ENCODE assay signal across 7 mouse cellular contexts in genomic region chr9:61434062-61434461, GRCm38 (mm10).
DNase-seq lines count a peak whose midpoint lies in the region; ATAC-seq and TF ChIP-seq lines count a peak whose summit lies in the region.

No protein-coding gene starts in this region.

- H3K9me3 ChIP-seq in hindbrain, embryonic 12.5 days (replicated peaks): no peaks in the 10 kb centered on the region; the same call in 1 of the 2 replicates
- H3K9me3 ChIP-seq in midbrain, embryonic 13.5 days: no peaks in the 10 kb centered on the region

- ATAC-seq in Patski: peak; percentile 34
- peak; percentile 91 for ATAC-seq in hindbrain, embryonic 12.5 days (ENCODE audit: low FRiP score)
- ATAC-seq in midbrain, embryonic 13.5 days: peak; percentile 91
- ATAC-seq in CD4-positive, CD25-positive, alpha-beta regulatory T cell, adult 4 months: no peak

- CTCF ChIA-PET in Patski (lab: Charles Lee): interaction anchor here (1.2 kb wide), 1 partner anchor 30 kb away, joined by 3 read pairs; no protein-coding TSS in a partner anchor

- no peak for TF ChIP-seq POLR2A in cerebellum, adult 2 months (IDR thresholded peaks at IDR 0.05; ENCODE audit: borderline replicate concordance, insufficient read depth, low read length)

- H3K4me1 ChIP-seq in cerebellum, adult 2 months (ENCODE audit: control insufficient read depth, insufficient read depth, low read length): peaks cover 11% of the 10 kb centered on the region
- H3K4me1 ChIP-seq in hindbrain, embryonic 12.5 days: peaks cover 19% of the 10 kb centered on the region
- H3K4me1 ChIP-seq in midbrain, embryonic 13.5 days (replicated peaks): peaks cover 23% of the 10 kb centered on the region

- H3K36me3 ChIP-seq in hindbrain, embryonic 12.5 days: no peaks in the 10 kb centered on the region
- no peaks in the 10 kb centered on the region for H3K36me3 ChIP-seq in midbrain, embryonic 13.5 days

- no peak overlapping the region for H3K27ac ChIP-seq in cerebellum, adult 2 months (ENCODE audit: insufficient read depth, low read length)
- peak overlapping the region; percentile 45; the same call in 1 of the 2 replicates for H3K27ac ChIP-seq in hindbrain, embryonic 12.5 days
- peak overlapping the region; percentile 57; the same call in 1 of the 2 replicates for H3K27ac ChIP-seq in midbrain, embryonic 13.5 days

- no peak overlapping the region for H3K4me2 ChIP-seq in hindbrain, embryonic 12.5 days (replicated peaks)
- H3K4me2 ChIP-seq in midbrain, embryonic 13.5 days (replicated peaks): no peak overlapping the region

- TF ChIP-seq CTCF in Patski (IDR thresholded peaks at IDR 0.05): no peak
- no peak for TF ChIP-seq CTCF in cerebellum, adult 2 months (IDR thresholded peaks at IDR 0.05; ENCODE audit: borderline replicate concordance, insufficient read depth, low read depth, low read length)

- WGBS in cerebellum, adult 2 months: 9% methylated on average over 11 of the region's 11 CpGs
- WGBS in hindbrain, embryonic 12.5 days: 22% methylated on average over 11 of the region's 11 CpGs
- WGBS in midbrain, embryonic 13.5 days: 20% methylated on average over 11 of the region's 11 CpGs

- 0 out of 2 replicates have a peak overlapping the region, but pooled peaks have one; percentile 29 for H3K9ac ChIP-seq in hindbrain, embryonic 12.5 days
- no peak overlapping the region for H3K9ac ChIP-seq in midbrain, embryonic 13.5 days (replicated peaks)

- in situ Hi-C loops in Patski (cut with MboI; ENCODE audit: low pct_unique_long_range_greater_than_20kb): no loop called here

- POLR2A ChIA-PET in Patski (lab: Charles Lee): no interaction called here

- no peaks in the 10 kb centered on the region for H3K27me3 ChIP-seq in Patski
- no peaks in the 10 kb centered on the region for H3K27me3 ChIP-seq in cerebellum, adult 2 months (ENCODE audit: control insufficient read depth, insufficient read depth, low read length)
- peaks cover 17% of the 10 kb centered on the region for H3K27me3 ChIP-seq in hindbrain, embryonic 12.5 days
- peaks cover 49% of the 10 kb centered on the region for H3K27me3 ChIP-seq in midbrain, embryonic 13.5 days

- peak; percentile 56 for DNase-seq in Patski (ENCODE audit: low read depth, low spot score)
- DNase-seq in cerebellum, adult 2 months: peak; percentile 61 to 73
- DNase-seq in B cell, adult 2 months: no peak
- DNase-seq in gastrocnemius, postnatal 4 days (ENCODE audit: low spot score in 2 of 2): no peak

- no peak overlapping the region for H3K4me3 ChIP-seq in cerebellum, adult 2 months (replicated peaks; ENCODE audit: insufficient read depth, low read depth, low read length)
- no peak overlapping the region for H3K4me3 ChIP-seq in hindbrain, embryonic 12.5 days
- no peak overlapping the region for H3K4me3 ChIP-seq in midbrain, embryonic 13.5 days (replicated peaks)

Comparison
In these comparisons a context has a peak if more than half of its experiments do, and no peak if none do; other contexts are left out.
1. DNase-seq: peak in Patski (single experiment) and cerebellum, adult 2 months (2 of 2); none in B cell, adult 2 months (0 of 2) and gastrocnemius, postnatal 4 days (0 of 2).